Mouse (Mus musculus): ENCODE data around the gene Irgc1. TPM values are rescaled to one million over a fixed set of nuclear protein-coding genes. Genes with fewer than 3 reads are reported as not detected.

Irgc1 gene
- polyA plus RNA-seq, 1 experiment from 2014 or later, result 0.36 TPM

GRCm38 (mm10) chr7:24425919-24426318, 26.2 kb downstream of the Irgc1 start:
- H3K27ac ChIP-seq (replicated peaks; ENCODE audit: low read depth, low read length), result no peak overlapping the region
- no peaks in the 10 kb centered on the region for H3K9me3 ChIP-seq (ENCODE audit: control insufficient read depth, low read length)
- H3K27me3 ChIP-seq (replicated peaks; ENCODE audit: control insufficient read depth, insufficient read depth, low read length), result no peaks in the 10 kb centered on the region
- no peak overlapping the region for H3K4me3 ChIP-seq (ENCODE audit: low read depth, low read length)
- ATAC-seq (ENCODE audit: low read depth), result no peak
- WGBS, result 74% methylated on average over 9 of the region's 9 CpGs
- H3K4me2 ChIP-seq (ENCODE audit: low read depth, low read length), result no peak overlapping the region
- peaks cover 14% of the 10 kb centered on the region for H3K36me3 ChIP-seq (ENCODE audit: control insufficient read depth, insufficient read depth, low read length)
- DNase-seq (ENCODE audit: low spot score), result no peak
- no peaks in the 10 kb centered on the region for H3K4me1 ChIP-seq (ENCODE audit: control insufficient read depth, insufficient read depth, low read length)
- no peak overlapping the region for H3K9ac ChIP-seq (ENCODE audit: low read depth, low read length)

- ATAC-seq (ENCODE audit: low read depth), result no peak
Measured at GRCm38 (mm10) chr7:24423956-24424732, 28.0 kb downstream of the Irgc1 start.

GRCm38 (mm10) chr7:24423107-24423763, 28.9 kb downstream of the Irgc1 start:
- DNase-seq (ENCODE audit: low spot score) (no peak), ATAC-seq (ENCODE audit: low read depth) (no peak)
- no peak overlapping the region for H3K4me2 ChIP-seq (ENCODE audit: low read depth, low read length)
- no peaks in the 10 kb centered on the region for H3K27me3 ChIP-seq (replicated peaks; ENCODE audit: control insufficient read depth, insufficient read depth, low read length)
- no peak overlapping the region for H3K27ac ChIP-seq (replicated peaks; ENCODE audit: low read depth, low read length)
- no peaks in the 10 kb centered on the region for H3K9me3 ChIP-seq (ENCODE audit: control insufficient read depth, low read length)
- H3K4me3 ChIP-seq (ENCODE audit: low read depth, low read length), result no peak overlapping the region
- H3K36me3 ChIP-seq (ENCODE audit: control insufficient read depth, insufficient read depth, low read length), result peaks cover 21% of the 10 kb centered on the region
- WGBS, result 86% methylated on average over 15 of the region's 15 CpGs
- H3K4me1 ChIP-seq (ENCODE audit: control insufficient read depth, insufficient read depth, low read length), result no peaks in the 10 kb centered on the region
- no peak overlapping the region for H3K9ac ChIP-seq (ENCODE audit: low read depth, low read length)

More at GRCm38 (mm10) chr7:24423956-24424732, 28.0 kb downstream of the Irgc1 start:
- DNase-seq (ENCODE audit: low spot score), result no peak
- H3K9me3 ChIP-seq (ENCODE audit: control insufficient read depth, low read length), result no peaks in the 10 kb centered on the region
- H3K4me2 ChIP-seq (ENCODE audit: low read depth, low read length), result no peak overlapping the region
- H3K9ac ChIP-seq (ENCODE audit: low read depth, low read length), result 0 out of 2 replicates have a peak overlapping the region, but pooled peaks have one; percentile 1
- H3K36me3 ChIP-seq (ENCODE audit: control insufficient read depth, insufficient read depth, low read length), result peaks cover 21% of the 10 kb centered on the region
- H3K27ac ChIP-seq (replicated peaks; ENCODE audit: low read depth, low read length), result no peak overlapping the region
- no peaks in the 10 kb centered on the region for H3K27me3 ChIP-seq (replicated peaks; ENCODE audit: control insufficient read depth, insufficient read depth, low read length)
- 84% methylated on average over 9 of the region's 12 CpGs for WGBS
- H3K4me1 ChIP-seq (ENCODE audit: control insufficient read depth, insufficient read depth, low read length), result no peaks in the 10 kb centered on the region
- no peak overlapping the region for H3K4me3 ChIP-seq (ENCODE audit: low read depth, low read length)

GRCm38 (mm10) chr7:24422251-24422650, 29.8 kb downstream of the Irgc1 start:
- no peak for DNase-seq (ENCODE audit: low spot score)
- H3K9ac ChIP-seq (ENCODE audit: low read depth, low read length), result no peak overlapping the region
- H3K27me3 ChIP-seq (replicated peaks; ENCODE audit: control insufficient read depth, insufficient read depth, low read length), result no peaks in the 10 kb centered on the region

GRCm38 (mm10) chr7:24421648-24422047, 30.4 kb downstream of the Irgc1 start:
- no peak for ATAC-seq (ENCODE audit: low read depth)

More at GRCm38 (mm10) chr7:24422251-24422650, 29.8 kb downstream of the Irgc1 start:
- no peak overlapping the region for H3K27ac ChIP-seq (replicated peaks; ENCODE audit: low read depth, low read length)
- no peak overlapping the region for H3K4me3 ChIP-seq (ENCODE audit: low read depth, low read length)
- peaks cover 21% of the 10 kb centered on the region for H3K36me3 ChIP-seq (ENCODE audit: control insufficient read depth, insufficient read depth, low read length)
- WGBS, result 72% methylated on average over 8 of the region's 8 CpGs
- no peak overlapping the region for H3K4me2 ChIP-seq (ENCODE audit: low read depth, low read length)
- no peaks in the 10 kb centered on the region for H3K9me3 ChIP-seq (ENCODE audit: control insufficient read depth, low read length)
- no peaks in the 10 kb centered on the region for H3K4me1 ChIP-seq (ENCODE audit: control insufficient read depth, insufficient read depth, low read length)
- no peak for ATAC-seq (ENCODE audit: low read depth)

GRCm38 (mm10) chr7:24419579-24419978, 32.5 kb downstream of the Irgc1 start:
- no peak overlapping the region for H3K4me3 ChIP-seq (ENCODE audit: low read depth, low read length)
- H3K9ac ChIP-seq (ENCODE audit: low read depth, low read length), result no peak overlapping the region
- WGBS, result 90% methylated on average over 8 of the region's 8 CpGs
- H3K4me1 ChIP-seq (ENCODE audit: control insufficient read depth, insufficient read depth, low read length), result no peaks in the 10 kb centered on the region
- ATAC-seq (ENCODE audit: low read depth) (no peak), DNase-seq (ENCODE audit: low spot score) (no peak)
- no peaks in the 10 kb centered on the region for H3K27me3 ChIP-seq (replicated peaks; ENCODE audit: control insufficient read depth, insufficient read depth, low read length)
- H3K9me3 ChIP-seq (ENCODE audit: control insufficient read depth, low read length), result no peaks in the 10 kb centered on the region
- H3K27ac ChIP-seq (replicated peaks; ENCODE audit: low read depth, low read length), result no peak overlapping the region
- H3K4me2 ChIP-seq (ENCODE audit: low read depth, low read length), result no peak overlapping the region
- H3K36me3 ChIP-seq (ENCODE audit: control insufficient read depth, insufficient read depth, low read length), result peaks cover 37% of the 10 kb centered on the region

More at GRCm38 (mm10) chr7:24421648-24422047, 30.4 kb downstream of the Irgc1 start:
- WGBS, result 78% methylated on average over 7 of the region's 7 CpGs
- no peaks in the 10 kb centered on the region for H3K9me3 ChIP-seq (ENCODE audit: control insufficient read depth, low read length)
- no peak for DNase-seq (ENCODE audit: low spot score)
- H3K36me3 ChIP-seq (ENCODE audit: control insufficient read depth, insufficient read depth, low read length), result peaks cover 27% of the 10 kb centered on the region
- H3K4me3 ChIP-seq (ENCODE audit: low read depth, low read length), result no peak overlapping the region
- H3K27me3 ChIP-seq (replicated peaks; ENCODE audit: control insufficient read depth, insufficient read depth, low read length), result no peaks in the 10 kb centered on the region
- no peak overlapping the region for H3K9ac ChIP-seq (ENCODE audit: low read depth, low read length)
- no peak overlapping the region for H3K4me2 ChIP-seq (ENCODE audit: low read depth, low read length)
- H3K4me1 ChIP-seq (ENCODE audit: control insufficient read depth, insufficient read depth, low read length), result no peaks in the 10 kb centered on the region
- no peak overlapping the region for H3K27ac ChIP-seq (replicated peaks; ENCODE audit: low read depth, low read length)

GRCm38 (mm10) chr7:24415261-24415660, 36.8 kb downstream of the Irgc1 start:
- ATAC-seq (ENCODE audit: low read depth), result no peak
- Histone ChIP-seq H3K9ac (ENCODE audit: low read depth, low read length) (no peak overlapping the region), H3K9me3 (ENCODE audit: control insufficient read depth, low read length) (no peaks in the 10 kb centered on the region), H3K4me2 (ENCODE audit: low read depth, low read length) (no peak overlapping the region), H3K27ac (replicated peaks; ENCODE audit: low read depth, low read length) (no peak overlapping the region), H3K4me1 (ENCODE audit: control insufficient read depth, insufficient read depth, low read length) (no peaks in the 10 kb centered on the region), H3K27me3 (replicated peaks; ENCODE audit: control insufficient read depth, insufficient read depth, low read length) (no peaks in the 10 kb centered on the region), H3K36me3 (ENCODE audit: control insufficient read depth, insufficient read depth, low read length) (peaks cover 17% of the 10 kb centered on the region; the same call in 1 of the 2 replicates), H3K4me3 (ENCODE audit: low read depth, low read length) (no peak overlapping the region)
- WGBS, result 83% methylated on average over 7 of the region's 7 CpGs
- DNase-seq (ENCODE audit: low spot score), result no peak

GRCm38 (mm10) chr7:24413630-24414029, 38.5 kb downstream of the Irgc1 start:
- H3K4me2 ChIP-seq (ENCODE audit: low read depth, low read length), result no peak overlapping the region
- 71% methylated on average over 2 of the region's 3 CpGs for WGBS
- no peak overlapping the region for H3K9ac ChIP-seq (ENCODE audit: low read depth, low read length)
- DNase-seq (ENCODE audit: low spot score) (no peak), ATAC-seq (ENCODE audit: low read depth) (peak; percentile 38; the same call in 1 of the 2 replicates)
- H3K36me3 ChIP-seq (ENCODE audit: control insufficient read depth, insufficient read depth, low read length), result peaks cover 19% of the 10 kb centered on the region; the same call in 1 of the 2 replicates
- H3K9me3 ChIP-seq (ENCODE audit: control insufficient read depth, low read length), result no peaks in the 10 kb centered on the region
- no peaks in the 10 kb centered on the region for H3K4me1 ChIP-seq (ENCODE audit: control insufficient read depth, insufficient read depth, low read length)
- no peak overlapping the region for H3K27ac ChIP-seq (replicated peaks; ENCODE audit: low read depth, low read length)
- H3K4me3 ChIP-seq (ENCODE audit: low read depth, low read length), result no peak overlapping the region
- H3K27me3 ChIP-seq (replicated peaks; ENCODE audit: control insufficient read depth, insufficient read depth, low read length), result no peaks in the 10 kb centered on the region
